Mouse (Mus musculus) hindbrain, embryonic 14.5 days (tissue): ENCODE data around the gene Hsf5. TPM values are rescaled to one million over a fixed set of nuclear protein-coding genes. Genes with fewer than 3 reads are reported as not detected.

Experiments
- polyA plus RNA-seq: library from polyadenylated mRNA; unstranded; fragments of >200 nt; fragmentation: Nextera tagmentation; extraction: Ambion mirVana; gene quantifications from 2 replicates; pipeline ENCODE4 v1.2.1, GENCODE M21; 2014

Hsf5 gene
- polyA plus RNA-seq, 1 experiment from 2014 or later: 0.31 TPM

Other genes starting within 250 kb of the Hsf5 start
- gene Rad51c, start 212.2 kb upstream of the Hsf5 start, polyA plus RNA-seq: 3.2 and 4.0 TPM in 2 replicates
- 0.72 and 1.1 TPM in 2 replicates for gene Tex14, start 212.1 kb upstream of the Hsf5 start, polyA plus RNA-seq
- gene Gm11492, start 50.5 kb upstream of the Hsf5 start, polyA plus RNA-seq: not detected in 2 replicates
- 26.2 and 29.6 TPM in 2 replicates for gene Sept4, start 48.3 kb upstream of the Hsf5 start, polyA plus RNA-seq
- 53.4 and 68.7 TPM in 2 replicates for gene Mtmr4, start 25.0 kb upstream of the Hsf5 start, polyA plus RNA-seq
- 0.83 and 0.84 TPM in 2 replicates for gene Rnf43, start 45.6 kb downstream of the Hsf5 start, polyA plus RNA-seq
- gene Supt4a, start 120.4 kb downstream of the Hsf5 start, polyA plus RNA-seq: 137 and 152 TPM in 2 replicates
- 43.8 and 46.9 TPM in 2 replicates for gene Tspoap1, start 143.4 kb downstream of the Hsf5 start, polyA plus RNA-seq
- gene Mpo, start 176.4 kb downstream of the Hsf5 start, polyA plus RNA-seq: 0.22 and 0.88 TPM in 2 replicates
- gene Lpo, start 211.1 kb downstream of the Hsf5 start, polyA plus RNA-seq: 1.3 and 2.2 TPM in 2 replicates
- 7.8 and 10.9 TPM in 2 replicates for gene Mks1, start 236.1 kb downstream of the Hsf5 start, polyA plus RNA-seq